In genomic region chr4:131614434-131614833, GRCm38 (mm10) we compare ENCODE assay signal across 21 mouse cellular contexts.
DNase-seq lines count a peak whose midpoint lies in the region; ATAC-seq lines count a peak whose summit lies in the region.
"Had no signal": no experiment of that assay in that cellular context is flagged by ENCODE, and none has a peak within 500 bp of the region (broad histone marks: within the 10 kb centered on the region; RNA-seq: fewer than 3 reads in every experiment).

No protein-coding gene starts in this region.

- WGBS in kidney, embryonic 15.5 days: 49% methylated on average over 8 of the region's 8 CpGs

- H3K27me3 ChIP-seq in kidney, embryonic 15.5 days: 0 out of 2 replicates have a peak, but pooled peaks cover 3% of the 10 kb centered on the region
- H3K27me3 ChIP-seq: Patski had no signal

- H3K4me2 ChIP-seq in kidney, embryonic 15.5 days: no peak overlapping the region

- no peak overlapping the region for H3K4me3 ChIP-seq in kidney, embryonic 15.5 days (replicated peaks)

- DNase-seq in frontal cortex, postnatal 14 days (ENCODE audit: low spot score in 2 of 2): no peak
- DNase-seq in brain, adult 2 months (ENCODE audit: low read depth, low spot score): peak; percentile 41
- DNase-seq in telencephalon, adult 2 months (ENCODE audit: low read depth, low spot score): peak; percentile 29
- DNase-seq in heart, adult 9 months (ENCODE audit: low spot score in 2 of 2): no peak
- DNase-seq: adrenal gland, adult 2 months; adrenal gland, adult 8-10 months; adrenal gland, postnatal 10 days; adrenal gland, postnatal 14 days; adrenal gland, postnatal 25 days; adrenal gland, postnatal 36 days; B cell, adult 2 months; cerebellum, adult 11 months; cerebellum, adult 11-12 months; cerebellum, adult 18-20 months; cerebellum, adult 2 months had no signal

- H3K9ac ChIP-seq in kidney, embryonic 15.5 days: no peak overlapping the region

- H3K36me3 ChIP-seq in kidney, embryonic 15.5 days: no peaks in the 10 kb centered on the region
- H3K36me3 ChIP-seq: G1E had no signal

- peak; percentile 57 for ATAC-seq in frontal cortex, adult (ENCODE audit: low TSS enrichment)
- ATAC-seq in kidney, embryonic 15.5 days (replicated peaks; ENCODE audit: low FRiP score): no peak
- ATAC-seq: activated CD4-positive, CD25-positive, alpha-beta regulatory T cell, adult 4 months; CD4-positive, CD25-positive, alpha-beta regulatory T cell, adult 4 months; Patski had no signal

- no peaks in the 10 kb centered on the region for H3K4me1 ChIP-seq in kidney, embryonic 15.5 days

- H3K9me3 ChIP-seq in kidney, embryonic 15.5 days (replicated peaks): no peaks in the 10 kb centered on the region
- H3K9me3 ChIP-seq: G1E had no signal

- no peak overlapping the region for H3K27ac ChIP-seq in kidney, embryonic 15.5 days

Comparison
In these comparisons a context has a peak if more than half of its experiments do, and no peak if none do; other contexts are left out.
1. DNase-seq: peak in brain, adult 2 months (single experiment) and telencephalon, adult 2 months (single experiment); none in frontal cortex, postnatal 14 days (0 of 2) and heart, adult 9 months (0 of 2).